Mouse (Mus musculus): ENCODE measurements around the gene Sumo3. TPM values are rescaled to one million over a fixed set of nuclear protein-coding genes. Genes with fewer than 3 reads are reported as not detected.

The Sumo3 gene
- polyA plus RNA-seq, 2 experiments = 328 to 466 TPM

GRCm38 (mm10) chr10:77634452-77635231, 28.7 kb downstream of the Sumo3 start:
- ATAC-seq (ENCODE audit: low FRiP score, low read depth) (no peak), DNase-seq (ENCODE audit: low spot score) (no peak)
- Histone ChIP-seq H3K9ac (ENCODE audit: low read depth, low read length, severe bottlenecking) (no peak overlapping the region), H3K4me3 (replicated peaks; ENCODE audit: low read length) (no peak overlapping the region), H3K4me1 (ENCODE audit: control insufficient read depth, insufficient read depth, low read length) (no peaks in the 10 kb centered on the region), H3K27me3 (ENCODE audit: control insufficient read depth, insufficient read depth, low read length) (no peaks in the 10 kb centered on the region), H3K36me3 (ENCODE audit: control insufficient read depth, insufficient read depth, low read length) (peaks cover 70% of the 10 kb centered on the region), H3K9me3 (ENCODE audit: control insufficient read depth, low read length) (no peaks in the 10 kb centered on the region), H3K27ac (replicated peaks; ENCODE audit: low read depth, low read length) (no peak overlapping the region), H3K4me2 (replicated peaks; ENCODE audit: low read depth, low read length, severe bottlenecking) (no peak overlapping the region)
- no peak for TF ChIP-seq POLR2A (IDR thresholded peaks at IDR 0.05; ENCODE audit: borderline replicate concordance, extremely low read depth, insufficient read depth, insufficient read length)
- WGBS = 69% methylated on average over 13 of the region's 13 CpGs

DNA sequence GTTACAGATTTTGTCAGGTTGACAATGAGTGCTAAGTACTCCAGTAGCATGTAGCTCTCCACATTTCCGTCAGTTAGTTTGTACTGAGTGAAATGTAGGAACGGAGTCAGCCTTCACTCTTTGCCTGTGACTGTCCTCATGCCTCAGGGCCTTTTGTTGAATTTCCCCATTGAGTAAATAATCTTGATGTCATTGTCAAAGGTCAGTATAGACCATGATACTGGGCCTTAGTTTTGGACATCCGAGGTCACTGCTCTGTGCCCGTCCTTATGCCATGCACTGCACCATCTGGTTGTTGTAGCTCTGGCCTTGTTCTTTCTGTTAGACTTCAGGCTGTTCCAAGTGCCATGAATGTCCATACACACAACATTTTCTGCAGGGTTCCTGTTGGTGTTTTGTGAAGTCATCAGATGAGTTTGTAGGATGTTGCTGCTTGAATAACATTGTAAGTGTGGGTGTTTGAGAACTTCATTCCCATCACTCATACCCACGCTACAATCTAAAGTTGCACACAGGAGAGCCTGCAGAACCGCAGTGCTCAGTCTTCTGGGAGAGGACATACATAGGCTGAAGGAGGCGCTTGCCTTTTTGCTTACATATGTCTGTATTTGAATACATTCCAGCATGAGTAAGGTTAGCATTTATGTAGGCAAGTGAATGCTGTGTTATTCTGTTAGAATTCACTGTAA, 30.5 kb downstream of the Sumo3 start:
- Histone ChIP-seq H3K27ac (replicated peaks; ENCODE audit: low read depth, low read length) (no peak overlapping the region), H3K4me1 (ENCODE audit: control insufficient read depth, insufficient read depth, low read length) (no peaks in the 10 kb centered on the region), H3K4me2 (replicated peaks; ENCODE audit: low read depth, low read length, severe bottlenecking) (no peak overlapping the region), H3K9ac (ENCODE audit: low read depth, low read length, severe bottlenecking) (no peak overlapping the region), H3K9me3 (ENCODE audit: control insufficient read depth, low read length) (no peaks in the 10 kb centered on the region), H3K4me3 (replicated peaks; ENCODE audit: low read length) (no peak overlapping the region), H3K36me3 (ENCODE audit: control insufficient read depth, insufficient read depth, low read length) (peaks cover 75% of the 10 kb centered on the region), H3K27me3 (ENCODE audit: control insufficient read depth, insufficient read depth, low read length) (no peaks in the 10 kb centered on the region)
- WGBS = 92% methylated on average over 7 of the region's 7 CpGs
- DNase-seq (ENCODE audit: low spot score) (no peak), ATAC-seq (ENCODE audit: low FRiP score, low read depth) (no peak)
- no peak for TF ChIP-seq POLR2A (IDR thresholded peaks at IDR 0.05; ENCODE audit: borderline replicate concordance, extremely low read depth, insufficient read depth, insufficient read length)

GRCm38 (mm10) chr10:77638956-77639355, 33.1 kb downstream of the Sumo3 start:
- no peak for DNase-seq (ENCODE audit: low spot score)
- Histone ChIP-seq H3K4me2 (replicated peaks; ENCODE audit: low read depth, low read length, severe bottlenecking) (no peak overlapping the region), H3K4me1 (ENCODE audit: control insufficient read depth, insufficient read depth, low read length) (no peaks in the 10 kb centered on the region), H3K9ac (ENCODE audit: low read depth, low read length, severe bottlenecking) (no peak overlapping the region), H3K27me3 (ENCODE audit: control insufficient read depth, insufficient read depth, low read length) (no peaks in the 10 kb centered on the region), H3K4me3 (replicated peaks; ENCODE audit: low read length) (no peak overlapping the region), H3K36me3 (ENCODE audit: control insufficient read depth, insufficient read depth, low read length) (peaks cover 75% of the 10 kb centered on the region), H3K9me3 (ENCODE audit: control insufficient read depth, low read length) (no peaks in the 10 kb centered on the region), H3K27ac (replicated peaks; ENCODE audit: low read depth, low read length) (no peak overlapping the region)
- TF ChIP-seq POLR2A (IDR thresholded peaks at IDR 0.05; ENCODE audit: borderline replicate concordance, extremely low read depth, insufficient read depth, insufficient read length) = no peak
- no peak for ATAC-seq (ENCODE audit: low FRiP score, low read depth)
- WGBS = 84% methylated on average over 6 of the region's 6 CpGs

GRCm38 (mm10) chr10:77643160-77643559, 37.3 kb downstream of the Sumo3 start:
- TF ChIP-seq POLR2A (IDR thresholded peaks at IDR 0.05; ENCODE audit: borderline replicate concordance, extremely low read depth, insufficient read depth, insufficient read length) = no peak
- H3K9ac ChIP-seq (ENCODE audit: low read depth, low read length, severe bottlenecking) = no peak overlapping the region
- no peaks in the 10 kb centered on the region for H3K27me3 ChIP-seq (ENCODE audit: control insufficient read depth, insufficient read depth, low read length)
- ATAC-seq (ENCODE audit: low FRiP score, low read depth) (no peak), DNase-seq (ENCODE audit: low spot score) (no peak)
- no peak overlapping the region for H3K4me2 ChIP-seq (replicated peaks; ENCODE audit: low read depth, low read length, severe bottlenecking)
- no peaks in the 10 kb centered on the region for H3K9me3 ChIP-seq (ENCODE audit: control insufficient read depth, low read length)
- 84% methylated on average over 7 of the region's 7 CpGs for WGBS
- H3K4me1 ChIP-seq (ENCODE audit: control insufficient read depth, insufficient read depth, low read length) = no peaks in the 10 kb centered on the region
- peaks cover 76% of the 10 kb centered on the region for H3K36me3 ChIP-seq (ENCODE audit: control insufficient read depth, insufficient read depth, low read length)
- H3K4me3 ChIP-seq (replicated peaks; ENCODE audit: low read length) = no peak overlapping the region
- H3K27ac ChIP-seq (replicated peaks; ENCODE audit: low read depth, low read length) = no peak overlapping the region

- H3K9ac ChIP-seq (ENCODE audit: low read depth, low read length, severe bottlenecking) = no peak overlapping the region
- WGBS = 91% methylated on average over 5 of the region's 5 CpGs
- no peak for TF ChIP-seq POLR2A (IDR thresholded peaks at IDR 0.05; ENCODE audit: borderline replicate concordance, extremely low read depth, insufficient read depth, insufficient read length)
- no peaks in the 10 kb centered on the region for H3K4me1 ChIP-seq (ENCODE audit: control insufficient read depth, insufficient read depth, low read length)
- DNase-seq (ENCODE audit: low spot score) (no peak), ATAC-seq (ENCODE audit: low FRiP score, low read depth) (no peak)
- peaks cover 58% of the 10 kb centered on the region for H3K36me3 ChIP-seq (ENCODE audit: control insufficient read depth, insufficient read depth, low read length)
- no peak overlapping the region for H3K4me3 ChIP-seq (replicated peaks; ENCODE audit: low read length)
- no peaks in the 10 kb centered on the region for H3K27me3 ChIP-seq (ENCODE audit: control insufficient read depth, insufficient read depth, low read length)
- no peak overlapping the region for H3K4me2 ChIP-seq (replicated peaks; ENCODE audit: low read depth, low read length, severe bottlenecking)
- H3K9me3 ChIP-seq (ENCODE audit: control insufficient read depth, low read length) = no peaks in the 10 kb centered on the region
- no peak overlapping the region for H3K27ac ChIP-seq (replicated peaks; ENCODE audit: low read depth, low read length)
Measured at GRCm38 (mm10) chr10:77645571-77645970, 39.7 kb downstream of the Sumo3 start.
